Mouse (Mus musculus): Measurements from ENCODE around the gene Ramp1.
A peak's percentile ranks its signal among the peaks of the same experiment; 100 is the strongest.

The Ramp1 gene

GRCm38 (mm10) chr1:91201122-91201521, 21.5 kb downstream of the Ramp1 start:
- DNase-seq (ENCODE audit: low read depth), result peak; percentile 17

DNA sequence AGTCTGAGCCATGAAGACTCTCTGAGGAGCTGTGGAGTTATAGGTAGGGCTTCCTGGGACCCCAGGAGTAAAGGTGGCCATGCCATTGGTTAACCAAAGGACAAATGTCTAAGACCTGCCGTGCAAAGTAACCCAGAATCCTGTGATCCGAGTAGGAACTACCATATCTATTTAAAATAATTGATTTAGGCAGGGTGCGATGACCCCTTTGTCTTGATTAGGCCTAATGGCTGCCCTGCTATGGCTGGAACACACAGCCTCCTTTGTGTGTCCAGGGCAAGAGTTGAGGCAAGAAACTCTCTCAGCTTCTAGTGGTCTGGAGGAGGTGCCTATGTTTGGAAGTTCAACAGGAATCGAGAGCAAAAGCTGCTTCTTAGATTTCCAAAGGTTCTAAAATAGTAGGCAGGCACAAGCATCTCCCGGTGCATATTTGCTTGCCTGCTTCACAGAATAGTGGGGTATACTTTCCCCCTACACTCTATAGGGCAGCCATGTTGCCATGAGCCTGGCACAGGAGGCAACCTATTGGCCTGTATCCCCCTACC, 24.7 kb downstream of the Ramp1 start:
- no peak for DNase-seq (ENCODE audit: low read depth)

DNA sequence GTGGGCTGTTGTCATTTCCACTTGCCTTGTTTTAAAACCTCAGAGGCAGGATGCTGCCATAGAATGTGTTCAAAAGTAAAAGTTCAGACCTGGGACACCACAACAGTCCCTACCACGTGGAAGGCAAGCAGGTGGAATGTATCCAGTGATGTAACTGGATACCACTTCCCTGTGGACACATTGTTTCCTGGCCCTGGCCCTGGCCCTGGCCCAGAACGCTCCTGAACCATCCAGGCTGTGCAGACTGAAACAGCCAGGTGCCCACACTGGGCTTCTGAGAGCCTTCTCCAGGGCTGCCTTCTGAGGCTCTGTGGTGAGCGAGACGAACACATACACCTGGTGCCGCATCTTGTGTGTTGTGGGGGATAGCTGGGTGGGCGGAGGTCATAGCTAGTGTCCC, 26.0 kb downstream of the Ramp1 start:
- no peak for DNase-seq (ENCODE audit: low read depth)

- DNase-seq (ENCODE audit: low read depth), result no peak
Observed at GRCm38 (mm10) chr1:91206336-91206735, 26.7 kb downstream of the Ramp1 start.

- no peak for DNase-seq (ENCODE audit: low read depth)
Observed at GRCm38 (mm10) chr1:91206873-91207272, 27.3 kb downstream of the Ramp1 start.

DNA sequence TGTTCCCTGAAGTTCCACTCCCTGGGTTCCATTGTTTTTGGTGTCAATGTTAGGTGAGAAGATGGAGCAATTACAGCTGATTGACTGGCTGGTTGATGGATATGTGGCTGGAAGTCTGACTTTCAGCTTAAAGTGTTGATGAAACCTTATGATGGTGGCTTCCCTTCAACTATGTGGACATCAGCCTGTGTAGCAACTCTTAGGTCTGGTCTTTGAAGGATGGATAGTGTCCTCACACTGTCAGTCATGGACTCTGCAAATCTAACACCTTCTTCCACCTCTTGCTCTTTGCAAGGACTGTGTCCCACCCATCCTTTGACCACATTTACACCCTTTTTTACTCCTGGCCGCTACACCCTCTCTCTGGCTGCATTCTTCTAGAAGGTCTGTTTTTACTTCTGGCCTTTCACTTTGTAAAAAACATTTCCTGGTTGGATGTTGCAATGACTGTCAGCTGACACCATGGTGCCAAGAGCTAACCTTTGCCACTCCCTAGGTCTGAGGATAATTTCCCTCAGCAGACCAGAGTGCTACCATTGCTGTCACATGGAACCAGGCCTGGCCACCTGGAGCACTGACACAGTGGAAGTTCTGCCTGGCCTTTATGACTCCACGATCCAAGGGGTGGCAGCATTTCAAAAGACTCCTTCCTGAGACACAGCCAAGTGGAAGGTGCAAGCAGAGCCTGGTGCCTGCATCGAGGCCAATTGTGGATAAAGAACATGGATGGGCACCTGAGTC, 27.9 kb downstream of the Ramp1 start:
- DNase-seq (ENCODE audit: low read depth), result no peak

GRCm38 (mm10) chr1:91209343-91209742, 29.7 kb downstream of the Ramp1 start:
- no peak for DNase-seq (ENCODE audit: low read depth)

DNA sequence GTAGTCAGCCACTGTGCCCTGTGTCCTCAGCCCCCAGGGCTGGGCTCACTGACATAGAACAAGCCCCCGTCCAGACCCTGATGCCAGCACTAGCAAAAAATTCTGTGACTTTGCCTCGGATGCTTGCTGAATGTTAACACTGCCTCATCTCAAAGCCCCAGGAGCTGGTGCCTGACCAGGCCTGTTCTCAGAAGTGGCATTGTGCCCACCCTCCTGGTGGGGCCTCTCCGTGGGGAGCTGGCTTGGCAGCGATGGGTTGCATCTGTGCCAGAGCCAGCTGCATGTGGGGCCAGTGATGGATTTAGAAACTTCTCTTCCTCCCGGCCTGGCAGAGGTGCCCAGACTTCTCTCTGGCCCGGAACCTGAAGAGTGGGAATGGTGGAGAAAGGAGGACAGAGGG, 30.2 kb downstream of the Ramp1 start:
- peak; percentile 83 for DNase-seq (ENCODE audit: low read depth)

- DNase-seq (ENCODE audit: low read depth), result peak; percentile 80
Observed at GRCm38 (mm10) chr1:91211099-91211498, 31.5 kb downstream of the Ramp1 start.

- no peak for DNase-seq (ENCODE audit: low read depth)
Observed at GRCm38 (mm10) chr1:91211591-91212008, 32.0 kb downstream of the Ramp1 start.

DNA sequence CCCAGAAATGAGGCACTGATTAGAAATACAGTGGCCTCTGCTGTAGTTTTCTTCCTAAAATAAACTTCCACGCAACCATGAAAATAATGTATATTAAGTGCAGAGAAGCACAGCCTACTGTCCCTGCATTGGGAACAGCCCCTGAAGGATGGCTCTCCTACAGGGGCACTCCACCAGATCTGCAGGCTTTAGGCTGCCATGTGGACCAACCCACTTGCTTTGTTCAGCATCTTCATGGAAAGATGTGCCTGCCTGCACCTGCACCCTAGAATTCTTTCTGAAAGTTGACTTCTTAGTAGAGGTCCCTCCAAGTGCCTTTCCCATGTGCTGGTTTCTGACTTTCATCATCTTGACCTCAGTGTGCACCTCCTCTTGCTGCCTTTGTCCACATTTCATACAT, 35.6 kb downstream of the Ramp1 start:
- DNase-seq (ENCODE audit: low read depth), result no peak

- peak; percentile 76 for DNase-seq (ENCODE audit: low read depth)
Observed at GRCm38 (mm10) chr1:91215981-91216380, 36.4 kb downstream of the Ramp1 start.

DNA sequence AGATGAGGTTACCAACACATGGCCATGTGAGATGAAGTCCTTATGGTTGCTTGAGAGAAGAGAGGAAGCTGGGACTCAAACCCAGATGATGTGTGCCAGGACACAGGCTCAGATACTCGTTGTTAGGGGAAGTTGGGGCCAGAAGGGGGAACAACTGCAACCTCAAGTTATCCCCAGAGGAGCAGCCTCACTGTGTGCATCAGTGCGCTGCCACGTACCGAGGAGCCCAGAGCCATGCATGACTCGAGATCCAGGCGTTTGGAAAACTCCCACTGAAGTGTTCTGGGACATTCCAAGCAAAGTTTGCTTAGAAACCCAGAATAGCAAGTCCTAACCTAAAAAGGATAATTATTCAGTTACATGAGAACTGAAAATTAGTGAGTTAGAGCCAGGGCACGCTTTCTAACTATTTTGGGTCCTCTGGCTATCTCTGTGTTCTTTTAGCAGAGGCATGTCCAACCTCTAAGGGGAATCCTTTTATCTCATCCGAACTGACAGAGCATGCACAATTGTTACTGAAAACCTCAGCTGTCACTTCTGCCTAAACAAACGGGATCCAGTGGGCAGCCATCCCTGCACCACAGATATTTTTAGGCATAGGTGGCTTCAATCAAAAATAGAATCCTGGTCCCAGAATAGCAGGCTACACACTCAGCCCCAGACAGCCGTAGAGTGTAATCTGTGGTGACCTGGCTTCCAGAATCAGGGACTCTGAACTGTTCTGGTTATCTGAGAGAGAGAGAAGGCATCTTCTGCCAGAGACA, 37.1 kb downstream of the Ramp1 start:
- DNase-seq (ENCODE audit: low read depth), result peak; percentile 67

- DNase-seq (ENCODE audit: low read depth), result peak; percentile 66
Observed at GRCm38 (mm10) chr1:91219641-91220321, 40.2 kb downstream of the Ramp1 start.

DNA sequence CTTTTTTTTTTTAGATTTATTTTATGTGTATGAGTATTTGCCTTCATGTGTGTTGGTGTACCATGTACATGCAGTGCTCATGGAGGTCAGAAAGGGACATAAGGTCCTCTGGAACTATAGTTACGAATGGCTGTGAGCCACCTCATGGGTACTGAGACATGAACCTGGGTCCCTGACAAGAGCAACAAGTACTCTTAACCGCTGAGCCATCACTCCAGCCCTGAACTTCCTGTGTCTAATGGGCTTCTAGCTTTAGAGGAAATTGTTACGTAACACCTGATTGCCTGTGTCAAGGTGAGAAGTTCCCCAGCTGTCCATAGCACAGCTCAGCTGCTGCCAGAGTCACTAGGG, 40.7 kb downstream of the Ramp1 start:
- DNase-seq (ENCODE audit: low read depth), result no peak

DNA sequence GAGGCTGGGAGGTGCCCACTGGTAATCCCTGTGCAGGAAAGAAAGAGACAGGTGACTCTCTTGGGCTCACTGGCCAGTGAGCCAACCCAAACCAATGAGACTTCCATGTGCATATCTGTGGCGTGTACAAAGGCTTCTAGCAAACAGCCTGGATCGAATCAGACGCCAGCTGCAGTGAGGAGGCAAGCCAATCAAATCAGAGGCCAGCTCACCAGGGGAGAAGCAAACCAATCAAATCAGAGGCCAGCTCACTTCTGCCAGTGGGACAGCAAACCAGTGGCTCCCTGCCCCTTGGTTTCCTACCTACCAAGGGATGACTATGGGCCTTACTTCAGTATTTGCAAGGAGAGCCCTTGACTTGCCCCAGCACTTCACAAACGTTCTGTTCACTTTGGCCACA, 46.9 kb downstream of the Ramp1 start:
- DNase-seq (ENCODE audit: low read depth), result no peak

DNA sequence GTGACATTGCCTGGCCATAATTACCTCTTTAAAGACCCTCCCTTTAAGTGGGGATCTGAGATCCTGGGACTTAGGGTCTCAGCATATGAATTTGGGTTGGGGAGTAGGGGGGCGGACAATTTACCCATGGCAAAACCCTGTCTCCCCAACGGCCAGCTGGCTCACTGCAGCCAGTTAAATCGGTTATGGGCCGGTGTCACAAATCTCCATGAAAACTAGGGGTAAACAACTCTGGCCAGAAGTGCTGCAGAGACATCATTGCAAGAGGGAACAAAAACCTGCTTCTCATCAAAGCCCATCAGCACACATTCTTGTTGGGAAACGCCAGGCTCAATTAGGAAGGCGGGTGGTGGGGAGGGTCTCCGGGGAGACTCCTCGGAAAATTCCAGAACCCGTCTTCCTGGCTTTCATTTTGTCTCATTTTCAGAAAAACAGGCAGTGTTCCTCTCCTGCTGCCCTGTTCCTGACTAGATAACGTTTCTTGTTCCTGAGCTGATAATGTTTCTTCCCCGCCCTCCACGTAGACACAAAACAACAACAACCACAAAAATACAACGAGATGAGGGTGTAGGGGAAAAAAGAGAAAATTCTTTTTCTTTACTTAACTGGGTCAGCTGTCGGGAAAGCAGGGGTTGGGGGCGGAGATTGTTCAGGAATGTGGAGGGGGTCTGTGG, 47.9 kb downstream of the Ramp1 start:
- DNase-seq (ENCODE audit: low read depth), result no peak

DNA sequence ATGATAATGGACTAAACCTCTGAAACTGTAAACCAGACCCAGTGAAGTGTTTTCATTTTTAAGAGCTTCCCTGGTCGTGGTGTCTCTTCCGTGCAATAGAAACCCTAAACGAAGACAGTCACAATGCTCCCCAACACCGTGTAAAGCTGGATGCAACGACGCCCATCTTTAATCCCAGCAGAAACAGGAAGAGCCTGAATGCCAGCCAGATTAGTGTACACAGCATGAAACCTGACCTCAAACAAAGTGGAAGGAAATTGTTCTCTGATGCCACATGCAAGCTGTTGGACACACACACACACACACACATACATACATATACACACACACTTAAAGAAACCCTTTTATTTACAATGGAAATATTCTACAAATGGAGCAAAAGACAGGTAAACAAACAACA, 51.5 kb downstream of the Ramp1 start:
- no peak for DNase-seq (ENCODE audit: low read depth)

- no peak for DNase-seq (ENCODE audit: low read depth)
Observed at GRCm38 (mm10) chr1:91231896-91232295, 52.3 kb downstream of the Ramp1 start.

- no peak for DNase-seq (ENCODE audit: low read depth)
Observed at GRCm38 (mm10) chr1:91235395-91235794, 55.8 kb downstream of the Ramp1 start.

DNA sequence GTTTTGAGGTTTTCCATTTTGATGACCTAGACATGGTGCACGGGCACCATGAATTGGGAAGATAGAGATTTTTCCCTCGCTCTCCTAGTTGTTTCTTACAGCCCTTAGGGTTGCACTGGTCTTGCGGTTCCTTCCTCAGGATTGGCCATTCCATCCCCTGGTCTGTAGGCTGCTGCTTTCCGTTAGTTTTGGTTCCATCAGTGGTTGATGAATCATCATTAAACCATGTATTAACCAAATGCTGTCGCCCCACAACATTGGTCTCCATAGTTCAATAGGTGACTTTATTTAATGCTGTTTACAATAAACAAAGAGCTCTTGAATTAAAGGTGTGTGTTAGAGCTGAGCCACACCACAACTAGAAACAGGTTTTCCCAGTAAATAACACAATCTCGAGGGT, 58.1 kb downstream of the Ramp1 start:
- no peak for DNase-seq (ENCODE audit: low read depth)

GRCm38 (mm10) chr1:91239112-91239511, 59.5 kb downstream of the Ramp1 start:
- no peak for DNase-seq (ENCODE audit: low read depth)

Data from NIH3T3 (cell line).